Mouse (Mus musculus) embryonic facial prominence, embryonic 10.5 days (tissue): ENCODE measurements at regions not wholly inside any gene's neighbourhood (a gene's known extent, or its start where the extent isn't known, plus 50 kb on each side); places are given as distances from the start of the nearest gene placed in this dataset.

Experiments
- DNase-seq: peaks from one replicate; pipeline ENCODE4 v3.0.0-alpha.2; 2017; ENCODE audit warnings: low spot score
- H3K27ac ChIP-seq: fragments of 300-500 bp; sonication (generic); replicated peaks from 2 replicates; pipeline ENCODE4 v1.5.1; 2016; ENCODE audit warnings: mild to moderate bottlenecking
- H3K27me3 ChIP-seq: fragments of 300-500 bp; sonication (generic); replicated peaks from 2 replicates; pipeline ENCODE4 v1.6.1; 2016; ENCODE audit warnings: low read depth, mild to moderate bottlenecking; ENCODE audit not compliant: poor library complexity, severe bottlenecking
- H3K36me3 ChIP-seq: fragments of 300-500 bp; sonication (generic); replicated peaks from 2 replicates; pipeline ENCODE4 v1.6.1; 2016; ENCODE audit warnings: mild to moderate bottlenecking, moderate library complexity
- H3K4me1 ChIP-seq: fragments of 300-500 bp; sonication (generic); 2 replicates; pipeline ENCODE4 v1.6.1; 2016
- H3K4me3 ChIP-seq: fragments of 300-500 bp; sonication (generic); 2 replicates; pipeline ENCODE4 v1.5.1; 2016; ENCODE audit warnings: mild to moderate bottlenecking, moderate library complexity
- H3K9me3 ChIP-seq: fragments of 300-500 bp; sonication (generic); 2 replicates; pipeline ENCODE4 v1.6.1; 2016; ENCODE audit warnings: mild to moderate bottlenecking
- WGBS: fragments of 180-500 bp; shearing (Covaris S2); methylation state at CpG from one replicate; pipeline ENCODE4 v1.1.7; 2016; 5-methylcytosine and 5-hydroxymethylcytosine counted together

DNA sequence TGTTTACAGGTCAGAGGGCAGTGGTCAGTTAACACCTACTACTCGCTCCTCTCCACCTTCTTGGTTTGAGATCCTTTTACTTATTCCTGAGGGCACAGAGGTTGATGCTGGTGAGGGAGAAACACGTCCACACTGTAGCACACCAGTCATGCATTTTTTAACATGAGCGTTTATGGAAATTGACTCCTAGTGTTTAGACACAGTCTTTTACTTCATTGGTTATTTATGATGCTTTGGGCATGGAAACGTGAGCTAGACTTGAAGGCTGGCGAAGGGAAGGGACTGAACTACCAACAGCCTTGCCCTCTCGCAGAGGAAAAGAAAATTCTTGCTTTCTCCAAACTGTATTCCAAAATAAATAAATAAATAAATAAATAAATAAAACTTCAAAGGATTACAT lies 61.6 kb upstream of the Daam1 start:
- 66% methylated on average over 6 of the region's 6 CpGs for WGBS

DNA sequence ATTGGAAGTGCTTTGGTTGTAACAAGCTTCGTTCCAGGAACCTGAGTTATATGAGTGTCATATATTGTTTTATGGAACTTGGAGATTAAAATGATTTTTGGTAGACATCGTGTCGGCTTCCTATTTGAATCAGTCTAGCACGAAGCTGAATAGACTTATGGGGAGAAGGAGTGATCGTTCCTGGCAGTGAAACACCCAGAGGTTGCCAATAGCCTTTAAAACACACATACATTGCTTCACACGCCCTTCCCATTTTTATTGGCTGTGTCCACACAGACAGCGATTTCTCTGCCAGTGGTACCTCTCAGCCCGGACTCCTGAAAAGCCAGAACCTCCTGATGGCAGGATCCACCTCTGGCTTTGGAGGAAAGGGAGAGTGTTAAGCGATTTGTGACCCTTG lies 57.0 kb upstream of the Daam1 start:
- Histone ChIP-seq H3K4me3 (no peak overlapping the region), H3K36me3 (no peaks in the 10 kb centered on the region), H3K9me3 (no peaks in the 10 kb centered on the region), H3K4me1 (peaks cover 19% of the 10 kb centered on the region), H3K27me3 (0 out of 2 replicates have a peak, but pooled peaks cover 4% of the 10 kb centered on the region), H3K27ac (no peak overlapping the region)
- 90% methylated on average over 9 of the region's 9 CpGs for WGBS
- DNase-seq, result no peak

More for the DNA sequence above, 61.6 kb upstream of the Daam1 start:
- Histone ChIP-seq H3K4me1 (peaks cover 13% of the 10 kb centered on the region; the same call in 1 of the 2 replicates), H3K9me3 (no peaks in the 10 kb centered on the region), H3K27ac (no peak overlapping the region), H3K27me3 (no peaks in the 10 kb centered on the region), H3K36me3 (no peaks in the 10 kb centered on the region), H3K4me3 (no peak overlapping the region)
- DNase-seq, result no peak

DNA sequence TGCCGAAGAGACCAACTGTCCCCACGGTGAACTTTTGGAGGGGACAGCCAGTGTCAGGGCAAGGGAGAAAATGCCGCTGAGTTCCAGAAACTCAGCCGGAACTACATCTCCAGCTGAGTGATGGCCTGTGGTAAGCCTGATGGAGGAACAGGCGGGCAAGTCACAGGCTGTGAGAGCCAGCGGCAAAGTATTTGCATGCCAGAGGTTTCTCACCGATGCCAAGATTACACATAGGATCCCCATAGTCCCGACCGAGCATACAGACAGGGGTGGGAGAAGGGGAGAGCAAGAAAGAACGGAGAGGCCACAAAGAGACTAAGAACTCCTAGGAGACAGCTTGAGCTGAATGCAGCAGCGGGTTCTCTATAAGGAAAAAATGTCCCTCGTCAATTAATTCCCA lies 55.8 kb upstream of the Daam1 start:
- WGBS, result 83% methylated on average over 12 of the region's 12 CpGs
- Histone ChIP-seq H3K4me3 (no peak overlapping the region), H3K9me3 (no peaks in the 10 kb centered on the region), H3K4me1 (peaks cover 19% of the 10 kb centered on the region), H3K27ac (no peak overlapping the region), H3K36me3 (no peaks in the 10 kb centered on the region), H3K27me3 (0 out of 2 replicates have a peak, but pooled peaks cover 4% of the 10 kb centered on the region)
- DNase-seq, result no peak

DNA sequence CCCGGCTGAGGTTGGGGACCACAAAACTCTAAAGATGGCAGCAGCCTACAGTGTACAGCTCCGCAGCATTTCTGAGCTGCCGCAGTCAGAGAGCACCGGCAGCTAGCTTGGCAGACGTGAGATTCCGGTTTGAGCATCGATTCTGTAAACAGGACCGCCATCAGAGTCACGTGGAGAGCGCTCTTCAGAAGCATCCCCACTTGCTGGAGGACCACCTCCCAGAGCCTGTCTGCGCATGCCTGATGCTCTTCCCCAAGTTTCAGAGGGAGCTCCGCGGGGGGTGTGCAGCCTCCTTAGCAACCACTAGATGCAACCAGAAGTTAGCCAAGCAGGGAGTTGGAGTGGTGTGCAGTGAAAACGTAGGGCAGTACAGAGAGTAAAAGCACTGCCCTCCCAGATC lies 52.7 kb upstream of the Daam1 start:
- Histone ChIP-seq H3K4me3 (peak overlapping the region; percentile 29; the same call in 1 of the 2 replicates), H3K4me1 (peaks cover 18% of the 10 kb centered on the region), H3K27ac (no peak overlapping the region; the same call in 1 of the 2 replicates), H3K9me3 (no peaks in the 10 kb centered on the region), H3K36me3 (no peaks in the 10 kb centered on the region), H3K27me3 (0 out of 2 replicates have a peak, but pooled peaks cover 4% of the 10 kb centered on the region)
- WGBS, result 35% methylated on average over 14 of the region's 14 CpGs
- peak; percentile 50 for DNase-seq

DNA sequence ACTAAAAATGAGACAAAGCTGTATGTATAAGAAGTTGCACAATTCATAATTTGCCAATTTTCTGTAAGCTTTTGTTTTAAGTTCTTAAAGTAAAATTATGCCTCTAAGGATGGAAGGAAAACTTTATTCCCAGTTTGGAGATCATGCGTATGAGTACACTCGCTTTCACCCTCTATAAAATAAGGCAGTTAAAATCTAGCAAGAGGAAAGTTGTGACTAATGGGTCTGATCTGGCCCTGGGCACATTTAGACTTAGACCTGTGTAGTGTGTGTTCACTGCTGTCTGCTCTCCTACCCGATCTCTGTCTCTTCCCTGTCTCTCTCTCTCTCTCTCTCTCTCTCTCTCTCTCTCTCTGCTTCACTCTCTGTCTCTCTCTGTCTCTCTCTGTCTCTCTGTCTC lies 51.9 kb upstream of the Daam1 start:
- DNase-seq, result no peak
- H3K36me3 ChIP-seq, result no peaks in the 10 kb centered on the region
- no peaks in the 10 kb centered on the region for H3K9me3 ChIP-seq
- 0 out of 2 replicates have a peak, but pooled peaks cover 4% of the 10 kb centered on the region for H3K27me3 ChIP-seq
- WGBS, result 89% methylated on average over 3 of the region's 3 CpGs
- no peak overlapping the region for H3K27ac ChIP-seq
- H3K4me1 ChIP-seq, result peaks cover 18% of the 10 kb centered on the region
- no peak overlapping the region for H3K4me3 ChIP-seq

DNA sequence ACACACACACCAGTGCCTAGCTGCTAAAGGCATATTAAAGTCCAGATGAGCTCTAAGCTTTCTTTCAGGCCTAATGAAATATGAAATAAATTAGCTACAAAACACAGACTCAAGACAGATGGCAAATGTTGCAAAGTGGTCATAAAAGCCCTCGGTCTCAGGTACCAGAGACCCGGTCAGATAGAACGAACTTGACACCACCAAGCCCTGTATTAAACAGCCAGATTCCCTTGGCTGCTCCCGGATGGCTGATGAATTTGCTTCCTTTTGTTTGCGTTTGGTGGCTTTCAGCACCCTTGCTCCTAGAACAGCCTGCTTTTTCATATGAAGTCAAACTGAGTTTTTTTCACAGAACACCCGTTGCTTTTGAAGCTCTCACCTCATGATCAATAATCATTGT lies 51.5 kb upstream of the Daam1 start:
- Histone ChIP-seq H3K27me3 (0 out of 2 replicates have a peak, but pooled peaks cover 4% of the 10 kb centered on the region), H3K4me1 (peaks cover 18% of the 10 kb centered on the region), H3K36me3 (no peaks in the 10 kb centered on the region), H3K4me3 (no peak overlapping the region), H3K27ac (no peak overlapping the region), H3K9me3 (no peaks in the 10 kb centered on the region)
- 63% methylated on average over 6 of the region's 6 CpGs for WGBS
- no peak for DNase-seq
